Mouse (Mus musculus) olfactory bulb, adult 2 months (tissue): Measurements from ENCODE around the gene Gpat2.

Source experiments
- CTCF ChIP-seq: fragments of 200-500 bp; IDR thresholded peaks from 2 replicates; pipeline ENCODE4 v1.5.1; 2012; ENCODE audit warnings: low read depth, mild to moderate bottlenecking, low read length, moderate library complexity; ENCODE audit not compliant: insufficient read depth
- POLR2A ChIP-seq: fragments of 200-500 bp; IDR thresholded peaks from 2 replicates; pipeline ENCODE4 v1.6.1; 2012; ENCODE audit warnings: mild to moderate bottlenecking, low read depth, low read length, moderate library complexity; ENCODE audit not compliant: insufficient read depth

GRCm38 (mm10) chr2:127462314-127462713 lies 37.3 kb downstream of the Gpat2 start:
- TF ChIP-seq CTCF (peak; percentile 72), POLR2A (no peak)
